Mouse (Mus musculus) B cell, adult 62 days (primary cell): Measurements from ENCODE around the gene Ldah. TPM values are rescaled to one million over a fixed set of nuclear protein-coding genes. Genes with fewer than 3 reads are reported as not detected.

ENCODE experiments used
- total RNA-seq: library from RNA; stranded (reverse); gene quantifications from 4 replicates; pipeline ENCODE4 v1.2.4, GENCODE M21; 2023

Gene Ldah
- 34.9 to 37.8 TPM (median 37.1 TPM) in 4 replicates for total RNA-seq

GRCm38 (mm10) chr12:8207978-8208403 is at the start of gene Ldah:
TSS of gene Ldah (plus strand) at chr12:8208107.

GRCm38 (mm10) chr12:8301841-8302431 is 94.0 kb downstream of the Ldah start, which contains the start of gene Gdf7:
TSS of gene Gdf7 (minus strand) at chr12:8301954.

GRCm38 (mm10) chr12:8313270-8313771 is 105.4 kb downstream of the Ldah start, which contains the start of gene Hs1bp3:
TSS of gene Hs1bp3 (plus strand) at chr12:8313432.

Other genes with a start within 250 kb of the Ldah start
- gene Apob, start 230.5 kb upstream of the Ldah start, total RNA-seq = not detected in 4 replicates
- gene Gdf7, start 93.8 kb downstream of the Ldah start, total RNA-seq = not detected in 4 replicates
- gene Hs1bp3, start 105.3 kb downstream of the Ldah start, total RNA-seq = 9.8 to 12.0 TPM (median 10.6 TPM) in 4 replicates